Mouse (Mus musculus): ENCODE data around the gene Erich3. TPM values are rescaled to one million over a fixed set of nuclear protein-coding genes. Genes with fewer than 3 reads are reported as not detected.
"Not testable (repeated sequence)": the region's sequence is repeated elsewhere in the genome, so short reads cannot be mapped to it uniquely, and the experiment has no call there.

The Erich3 gene
- 10.2 and 11.7 TPM in 2 replicates for polyA plus RNA-seq (2012; rRNA removed)

DNA sequence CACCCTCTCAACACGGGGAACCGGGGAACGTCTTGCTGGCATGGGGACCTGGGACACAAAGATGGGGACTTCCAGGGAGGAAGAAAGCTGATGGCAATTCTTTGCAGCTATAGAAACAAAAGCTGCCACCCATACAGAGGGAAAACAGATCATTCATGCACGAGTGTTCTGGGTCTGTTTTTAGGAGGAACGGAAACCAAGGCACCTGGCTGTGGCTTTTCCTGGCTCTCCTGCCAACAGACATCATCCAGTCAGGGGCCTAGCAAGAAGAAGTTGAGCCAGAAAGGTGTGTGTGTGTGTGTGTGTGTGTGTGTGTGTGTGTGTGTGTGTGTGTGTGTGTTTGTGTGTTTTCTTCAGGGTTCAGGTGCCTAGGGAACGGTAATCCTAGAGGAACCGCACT lies at the start of gene Erich3:
Gene Erich3 (plus strand): TSS at position 315 of the 400 bp plus-strand sequence.
- H3K4me1 ChIP-seq (ENCODE audit: control insufficient read depth, insufficient read depth, low read length), result no peaks in the 10 kb centered on the region; the same call in 1 of the 2 replicates
- H3K27me3 ChIP-seq (ENCODE audit: control insufficient read depth, insufficient read depth, low read length), result no peaks in the 10 kb centered on the region
- no peak for TF ChIP-seq CTCF (IDR thresholded peaks at IDR 0.05; ENCODE audit: borderline replicate concordance, insufficient read depth, low read depth, low read length)
- peak within 1 kb of the TSS; percentile 68 for H3K4me3 ChIP-seq (replicated peaks; ENCODE audit: insufficient read depth, low read depth, low read length)
- WGBS, result 17% methylated on average over 7 of the region's 7 CpGs
- DNase-seq, result no peak
- H3K27ac ChIP-seq (ENCODE audit: insufficient read depth, low read length), result peak within 1 kb of the TSS; percentile 76

- TF ChIP-seq POLR2A (IDR thresholded peaks at IDR 0.05; ENCODE audit: borderline replicate concordance, insufficient read depth, low read length), result no peak
- DNase-seq, result no peak
- Histone ChIP-seq H3K27me3 (ENCODE audit: control insufficient read depth, insufficient read depth, low read length) (no peaks in the 10 kb centered on the region), H3K27ac (ENCODE audit: insufficient read depth, low read length) (no peak overlapping the region), H3K4me1 (ENCODE audit: control insufficient read depth, insufficient read depth, low read length) (no peaks in the 10 kb centered on the region), H3K4me3 (replicated peaks; ENCODE audit: insufficient read depth, low read depth, low read length) (no peak overlapping the region)
- WGBS, result 91% methylated on average over 8 of the region's 8 CpGs
Measured at GRCm38 (mm10) chr3:154614771-154615170, 48.9 kb upstream of the Erich3 start.

DNA sequence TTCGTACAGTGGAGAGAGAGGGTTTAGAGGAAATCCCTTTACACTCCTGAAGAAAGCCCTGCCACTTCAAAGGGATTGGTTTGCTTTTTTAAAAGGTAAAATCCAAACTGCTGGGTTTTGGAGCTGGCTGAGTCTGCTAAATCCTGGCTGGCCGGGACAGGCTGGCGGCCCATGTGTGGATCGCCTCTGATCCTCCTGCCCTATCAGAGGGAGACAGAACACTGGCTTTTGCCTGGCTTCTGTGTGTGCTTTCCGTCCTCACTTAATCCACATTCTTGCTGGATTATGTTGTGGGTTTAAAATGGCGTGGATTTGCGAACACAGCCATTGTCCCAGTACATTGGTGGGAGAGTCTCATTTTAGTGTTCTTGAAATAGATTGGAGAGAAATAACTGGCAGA lies 48.4 kb upstream of the Erich3 start:
- DNase-seq, result no peak
- no peak for TF ChIP-seq POLR2A (IDR thresholded peaks at IDR 0.05; ENCODE audit: borderline replicate concordance, insufficient read depth, low read length)
- no peak for TF ChIP-seq CTCF (IDR thresholded peaks at IDR 0.05; ENCODE audit: borderline replicate concordance, insufficient read depth, low read depth, low read length)
- no peaks in the 10 kb centered on the region for H3K27me3 ChIP-seq (ENCODE audit: control insufficient read depth, insufficient read depth, low read length)
- H3K27ac ChIP-seq (ENCODE audit: insufficient read depth, low read length), result no peak overlapping the region
- WGBS, result 94% methylated on average over 7 of the region's 7 CpGs
- H3K4me1 ChIP-seq (ENCODE audit: control insufficient read depth, insufficient read depth, low read length), result no peaks in the 10 kb centered on the region
- no peak overlapping the region for H3K4me3 ChIP-seq (replicated peaks; ENCODE audit: insufficient read depth, low read depth, low read length)

GRCm38 (mm10) chr3:154616106-154616505 lies 47.6 kb upstream of the Erich3 start:
- 30% methylated on average over 4 of the region's 4 CpGs for WGBS
- no peak for DNase-seq
- H3K27ac ChIP-seq (ENCODE audit: insufficient read depth, low read length), result no peak overlapping the region
- no peaks in the 10 kb centered on the region for H3K27me3 ChIP-seq (ENCODE audit: control insufficient read depth, insufficient read depth, low read length)
- H3K4me3 ChIP-seq (replicated peaks; ENCODE audit: insufficient read depth, low read depth, low read length), result no peak overlapping the region
- H3K4me1 ChIP-seq (ENCODE audit: control insufficient read depth, insufficient read depth, low read length), result no peaks in the 10 kb centered on the region
- TF ChIP-seq CTCF (IDR thresholded peaks at IDR 0.05; ENCODE audit: borderline replicate concordance, insufficient read depth, low read depth, low read length) (no peak), POLR2A (IDR thresholded peaks at IDR 0.05; ENCODE audit: borderline replicate concordance, insufficient read depth, low read length) (no peak)

DNA sequence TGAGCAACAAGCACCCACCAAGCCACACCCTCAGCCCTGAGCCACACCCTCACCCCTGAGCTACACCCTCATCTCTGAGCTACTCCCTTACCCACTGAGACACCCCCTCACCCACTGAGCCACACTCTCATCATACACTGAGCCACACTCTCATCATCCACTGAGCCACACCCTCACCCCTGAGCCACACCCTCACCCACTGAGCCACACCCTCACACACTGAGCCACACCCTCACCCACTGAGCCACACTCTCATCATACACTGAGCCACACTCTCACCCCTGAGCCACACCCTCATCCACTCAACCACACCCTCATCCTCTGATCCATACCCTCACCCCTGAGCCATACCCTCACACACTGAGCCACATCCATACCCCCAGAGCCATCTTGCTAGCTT lies 35.4 kb upstream of the Erich3 start:
- no peak overlapping the region for H3K27ac ChIP-seq (ENCODE audit: insufficient read depth, low read length)
- no peak for TF ChIP-seq POLR2A (IDR thresholded peaks at IDR 0.05; ENCODE audit: borderline replicate concordance, insufficient read depth, low read length)
- TF ChIP-seq CTCF (IDR thresholded peaks at IDR 0.05; ENCODE audit: borderline replicate concordance, insufficient read depth, low read depth, low read length), result no peak
- DNase-seq, result no peak
- H3K4me1 ChIP-seq (ENCODE audit: control insufficient read depth, insufficient read depth, low read length), result no peaks in the 10 kb centered on the region
- no peaks in the 10 kb centered on the region; the same call in 1 of the 2 replicates for H3K27me3 ChIP-seq (ENCODE audit: control insufficient read depth, insufficient read depth, low read length)
- no peak overlapping the region for H3K4me3 ChIP-seq (replicated peaks; ENCODE audit: insufficient read depth, low read depth, low read length)

- DNase-seq; H3K27me3 ChIP-seq (ENCODE audit: control insufficient read depth, insufficient read depth, low read length); H3K27ac ChIP-seq (ENCODE audit: insufficient read depth, low read length); H3K4me1 ChIP-seq (ENCODE audit: control insufficient read depth, insufficient read depth, low read length); H3K4me3 ChIP-seq (replicated peaks; ENCODE audit: insufficient read depth, low read depth, low read length): not testable (repeated sequence)
- WGBS, result 95% methylated on average over 2 of the region's 2 CpGs
Measured at GRCm38 (mm10) chr3:154631281-154631680, 32.4 kb upstream of the Erich3 start.

DNA sequence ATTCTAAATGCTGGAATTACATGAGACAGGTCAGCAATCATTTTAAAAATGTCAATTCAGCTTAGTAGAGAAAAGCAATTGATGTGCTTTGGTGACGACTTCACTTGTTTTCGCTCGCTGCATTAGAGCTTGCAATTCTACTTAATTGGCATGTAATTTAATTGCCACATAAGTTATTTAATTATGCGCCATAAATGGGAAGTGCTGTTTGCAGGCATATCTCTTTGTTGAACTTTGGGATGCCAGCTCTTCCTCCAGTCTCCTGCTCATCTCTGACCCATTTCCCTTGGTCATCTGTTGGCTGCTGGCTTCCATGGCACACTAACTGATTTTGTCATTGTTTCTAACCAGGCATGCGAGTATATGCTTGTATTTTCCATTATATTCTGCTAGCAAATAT lies 30.6 kb upstream of the Erich3 start:
- Histone ChIP-seq H3K27me3 (ENCODE audit: control insufficient read depth, insufficient read depth, low read length) (no peaks in the 10 kb centered on the region; the same call in 1 of the 2 replicates), H3K4me1 (ENCODE audit: control insufficient read depth, insufficient read depth, low read length) (no peaks in the 10 kb centered on the region), H3K27ac (ENCODE audit: insufficient read depth, low read length) (no peak overlapping the region), H3K4me3 (replicated peaks; ENCODE audit: insufficient read depth, low read depth, low read length) (no peak overlapping the region)
- DNase-seq, result no peak
- TF ChIP-seq CTCF (IDR thresholded peaks at IDR 0.05; ENCODE audit: borderline replicate concordance, insufficient read depth, low read depth, low read length) (no peak), POLR2A (IDR thresholded peaks at IDR 0.05; ENCODE audit: borderline replicate concordance, insufficient read depth, low read length) (no peak)
- 60% methylated on average over 5 of the region's 5 CpGs for WGBS

DNA sequence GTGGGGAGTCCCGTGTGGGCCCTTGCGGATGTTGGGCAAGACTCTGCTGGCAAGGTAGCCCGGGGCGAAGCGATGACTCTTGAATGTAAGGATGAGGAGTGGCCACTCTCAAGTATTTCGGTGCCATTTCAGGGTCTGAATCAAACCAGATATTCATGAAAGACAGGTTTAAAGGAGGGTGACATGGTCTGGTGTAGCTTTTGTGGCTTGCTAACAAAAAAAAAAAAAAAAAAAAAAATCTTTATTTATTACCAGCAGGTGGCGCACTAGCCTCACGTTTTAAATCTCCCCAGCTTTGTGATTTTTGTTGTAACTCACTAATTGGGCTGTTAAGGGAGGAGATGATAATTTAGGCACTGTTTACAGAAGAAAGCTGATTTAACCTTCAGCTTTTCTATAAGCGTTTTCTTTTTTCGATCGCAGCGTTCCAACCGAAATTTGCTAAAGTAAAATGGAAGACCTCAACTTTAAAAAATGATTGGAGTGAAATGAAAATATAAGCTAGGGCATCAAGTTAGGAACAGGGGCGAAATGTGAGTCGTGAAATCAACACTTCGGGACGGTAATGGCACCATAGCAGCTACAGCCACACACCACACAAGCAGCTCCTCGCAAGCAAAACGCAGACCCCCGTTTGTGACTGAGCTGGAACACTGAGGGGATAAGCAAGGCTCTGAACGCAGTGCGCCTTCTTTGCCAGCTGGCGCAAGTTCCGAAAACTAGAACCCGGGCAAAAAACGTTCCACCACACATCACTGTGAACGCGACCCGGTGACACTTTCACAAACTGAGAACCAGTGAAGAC lies 16.8 kb upstream of the Erich3 start:
- no peak overlapping the region for H3K27ac ChIP-seq (ENCODE audit: insufficient read depth, low read length)
- WGBS, result 27% methylated on average over 29 of the region's 29 CpGs
- no peaks in the 10 kb centered on the region for H3K27me3 ChIP-seq (ENCODE audit: control insufficient read depth, insufficient read depth, low read length)
- peak overlapping the region; percentile 69 for H3K4me3 ChIP-seq (replicated peaks; ENCODE audit: insufficient read depth, low read depth, low read length)
- no peak for TF ChIP-seq POLR2A (IDR thresholded peaks at IDR 0.05; ENCODE audit: borderline replicate concordance, insufficient read depth, low read length)
- no peak; the same call in 1 of the 2 replicates for TF ChIP-seq CTCF (IDR thresholded peaks at IDR 0.05; ENCODE audit: borderline replicate concordance, insufficient read depth, low read depth, low read length)
- 0 out of 2 replicates have a peak, but pooled peaks cover 2% of the 10 kb centered on the region for H3K4me1 ChIP-seq (ENCODE audit: control insufficient read depth, insufficient read depth, low read length)
- DNase-seq, result peak in 1 of 2 experiments; percentile 17
